Mouse (Mus musculus): Measurements from ENCODE around the gene Cit.

Gene Cit

GRCm38 (mm10) chr5:116009091-116009851 is 164.2 kb downstream of the Cit start:
- no peak for DNase-seq (ENCODE audit: low read depth, low spot score)

- no peak for DNase-seq (ENCODE audit: low read depth, low spot score)
These were observed 165.0 kb downstream of the Cit start for GRCm38 (mm10) chr5:116009884-116010627.

- no peak for DNase-seq (ENCODE audit: low read depth, low spot score)
These were observed 166.6 kb downstream of the Cit start for GRCm38 (mm10) chr5:116011700-116012099.

- no peak for DNase-seq (ENCODE audit: low read depth, low spot score)
These were observed 167.4 kb downstream of the Cit start for GRCm38 (mm10) chr5:116012503-116012902.

- no peak for DNase-seq (ENCODE audit: low read depth, low spot score)
These were observed 168.7 kb downstream of the Cit start for GRCm38 (mm10) chr5:116013821-116014220.

GRCm38 (mm10) chr5:116014237-116014636 is 169.2 kb downstream of the Cit start:
- no peak for DNase-seq (ENCODE audit: low read depth, low spot score)

- no peak for DNase-seq (ENCODE audit: low read depth, low spot score)
These were observed 171.5 kb downstream of the Cit start for GRCm38 (mm10) chr5:116016542-116016941.

- DNase-seq (ENCODE audit: low read depth, low spot score), result no peak
These were observed 172.3 kb downstream of the Cit start for GRCm38 (mm10) chr5:116017391-116017790.

GRCm38 (mm10) chr5:116018196-116018595 is 173.1 kb downstream of the Cit start:
- DNase-seq (ENCODE audit: low read depth, low spot score), result no peak

- no peak for DNase-seq (ENCODE audit: low read depth, low spot score)
These were observed 173.7 kb downstream of the Cit start for GRCm38 (mm10) chr5:116018784-116019183.

GRCm38 (mm10) chr5:116019371-116019770 is 174.3 kb downstream of the Cit start:
- no peak for DNase-seq (ENCODE audit: low read depth, low spot score)

- no peak for DNase-seq (ENCODE audit: low read depth, low spot score)
These were observed 176.5 kb downstream of the Cit start for GRCm38 (mm10) chr5:116021552-116021951.

- no peak for DNase-seq (ENCODE audit: low read depth, low spot score)
These were observed 177.1 kb downstream of the Cit start for GRCm38 (mm10) chr5:116022131-116022530.

- DNase-seq (ENCODE audit: low read depth, low spot score), result no peak
These were observed 177.7 kb downstream of the Cit start for GRCm38 (mm10) chr5:116022658-116023200.

- no peak for DNase-seq (ENCODE audit: low read depth, low spot score)
These were observed 178.2 kb downstream of the Cit start for GRCm38 (mm10) chr5:116023251-116023661.

- DNase-seq (ENCODE audit: low read depth, low spot score), result no peak
These were observed 178.8 kb downstream of the Cit start for GRCm38 (mm10) chr5:116023821-116024284.

- peak; percentile 96 for DNase-seq (ENCODE audit: low read depth, low spot score)
These were observed 179.3 kb downstream of the Cit start, which contains the start of gene Prkab1 for GRCm38 (mm10) chr5:116024327-116024739. Gene Prkab1, minus strand, starts transcription at chr5:116024508.

- no peak for DNase-seq (ENCODE audit: low read depth, low spot score)
These were observed 181.0 kb downstream of the Cit start for GRCm38 (mm10) chr5:116026107-116026506.

GRCm38 (mm10) chr5:116026561-116026960 is 181.5 kb downstream of the Cit start:
- DNase-seq (ENCODE audit: low read depth, low spot score), result no peak

GRCm38 (mm10) chr5:116029071-116029470 is 184.0 kb downstream of the Cit start:
- DNase-seq (ENCODE audit: low read depth, low spot score), result no peak

- no peak for DNase-seq (ENCODE audit: low read depth, low spot score)
These were observed 185.6 kb downstream of the Cit start for GRCm38 (mm10) chr5:116030566-116031189.

- DNase-seq (ENCODE audit: low read depth, low spot score), result peak; percentile 73
These were observed 186.1 kb downstream of the Cit start for GRCm38 (mm10) chr5:116031190-116031577.
